Mouse (Mus musculus) E14TG2a.4 (cell line): ENCODE data around the gene Gcm1.

Source experiments
- CTCF ChIP-seq: conservative IDR thresholded peaks from 2 replicates; pipeline ENCODE4 v1.5.1; 2014; ENCODE audit warnings: low read length
- NANOG ChIP-seq: IDR thresholded peaks from 2 replicates; pipeline ENCODE4 v1.6.1; 2014; ENCODE audit warnings: borderline replicate concordance, low read length, mixed read lengths
- POU5F1 ChIP-seq: IDR thresholded peaks from 2 replicates; pipeline ENCODE4 v1.6.1; 2014; ENCODE audit warnings: low read length, borderline replicate concordance

- TF ChIP-seq CTCF: no peak
- no peak for TF ChIP-seq POU5F1
- TF ChIP-seq NANOG: no peak
Observed at GRCm38 (mm10) chr9:78021256-78021655, 30.5 kb upstream of the Gcm1 start.
